Mouse (Mus musculus): ENCODE measurements at regions not wholly inside any gene's neighbourhood (a gene's known extent, or its start where the extent isn't known, plus 50 kb on each side); places are given as distances from the start of the nearest gene placed in this dataset.

- no peak overlapping the region for H3K27ac ChIP-seq (replicated peaks)
- no peaks in the 10 kb centered on the region for H3K36me3 ChIP-seq
- H3K4me3 ChIP-seq: no peak overlapping the region
- WGBS: 76% methylated on average over 4 of the region's 4 CpGs
- H3K27me3 ChIP-seq: no peaks in the 10 kb centered on the region
- no peaks in the 10 kb centered on the region for H3K9me3 ChIP-seq
- peaks cover 8% of the 10 kb centered on the region for H3K4me1 ChIP-seq (replicated peaks)
- no peak overlapping the region for H3K4me2 ChIP-seq
- no peak for ATAC-seq (ENCODE audit: low FRiP score, low read depth)
- no peak overlapping the region for H3K9ac ChIP-seq
These were observed 127.9 kb downstream of the Vegfa start for GRCm38 (mm10) chr17:45904251-45904650.

GRCm38 (mm10) chr17:45903294-45903693, 128.9 kb downstream of the Vegfa start:
- 90% methylated on average over 9 of the region's 9 CpGs for WGBS
- H3K4me3 ChIP-seq: no peak overlapping the region
- no peak for ATAC-seq (ENCODE audit: low FRiP score, low read depth)
- no peak overlapping the region for H3K4me2 ChIP-seq
- H3K9me3 ChIP-seq: no peaks in the 10 kb centered on the region
- no peak overlapping the region for H3K9ac ChIP-seq
- peaks cover 8% of the 10 kb centered on the region for H3K4me1 ChIP-seq (replicated peaks)
- no peaks in the 10 kb centered on the region for H3K27me3 ChIP-seq
- H3K27ac ChIP-seq (replicated peaks): no peak overlapping the region
- H3K36me3 ChIP-seq: no peaks in the 10 kb centered on the region

GRCm38 (mm10) chr17:45902668-45903067, 129.5 kb downstream of the Vegfa start:
- H3K9ac ChIP-seq: no peak overlapping the region
- H3K4me3 ChIP-seq: no peak overlapping the region
- WGBS: 93% methylated on average over 7 of the region's 7 CpGs
- H3K4me2 ChIP-seq: no peak overlapping the region
- no peaks in the 10 kb centered on the region for H3K36me3 ChIP-seq
- peaks cover 3% of the 10 kb centered on the region for H3K4me1 ChIP-seq (replicated peaks)
- H3K27me3 ChIP-seq: no peaks in the 10 kb centered on the region
- no peak overlapping the region for H3K27ac ChIP-seq (replicated peaks)
- no peak for ATAC-seq (ENCODE audit: low FRiP score, low read depth)
- H3K9me3 ChIP-seq: no peaks in the 10 kb centered on the region

GRCm38 (mm10) chr17:45896922-45897302, 135.3 kb downstream of the Vegfa start:
- Histone ChIP-seq H3K4me1 (replicated peaks) (peaks cover 20% of the 10 kb centered on the region), H3K27me3 (no peaks in the 10 kb centered on the region), H3K4me3 (no peak overlapping the region), H3K36me3 (no peaks in the 10 kb centered on the region), H3K9me3 (no peaks in the 10 kb centered on the region), H3K4me2 (no peak overlapping the region), H3K9ac (no peak overlapping the region), H3K27ac (replicated peaks) (0 out of 2 replicates have a peak overlapping the region, but pooled peaks have one; percentile 23)
- ATAC-seq (ENCODE audit: low FRiP score, low read depth): peak; percentile 36
- WGBS: 40% methylated on average over 4 of the region's 4 CpGs

- 36% methylated on average over 12 of the region's 12 CpGs for WGBS
- Histone ChIP-seq H3K27ac (replicated peaks) (peak overlapping the region; percentile 20), H3K9me3 (no peaks in the 10 kb centered on the region), H3K36me3 (no peaks in the 10 kb centered on the region), H3K9ac (no peak overlapping the region), H3K4me3 (no peak overlapping the region), H3K4me1 (replicated peaks) (peaks cover 20% of the 10 kb centered on the region), H3K27me3 (no peaks in the 10 kb centered on the region), H3K4me2 (no peak overlapping the region)
- ATAC-seq (ENCODE audit: low FRiP score, low read depth): peak; percentile 63
These were observed 135.8 kb downstream of the Vegfa start for GRCm38 (mm10) chr17:45896142-45896921.

GRCm38 (mm10) chr17:45894166-45894565, 138.0 kb downstream of the Vegfa start:
- Histone ChIP-seq H3K4me2 (no peak overlapping the region), H3K9ac (no peak overlapping the region), H3K4me3 (no peak overlapping the region), H3K27me3 (no peaks in the 10 kb centered on the region), H3K9me3 (no peaks in the 10 kb centered on the region), H3K4me1 (replicated peaks) (peaks cover 20% of the 10 kb centered on the region), H3K27ac (replicated peaks) (no peak overlapping the region), H3K36me3 (no peaks in the 10 kb centered on the region)
- no peak for ATAC-seq (ENCODE audit: low FRiP score, low read depth)
- 90% methylated on average over 5 of the region's 5 CpGs for WGBS

- Histone ChIP-seq H3K4me2 (no peak overlapping the region), H3K27ac (replicated peaks) (no peak overlapping the region), H3K4me3 (no peak overlapping the region), H3K9ac (no peak overlapping the region), H3K36me3 (no peaks in the 10 kb centered on the region), H3K9me3 (no peaks in the 10 kb centered on the region), H3K27me3 (no peaks in the 10 kb centered on the region), H3K4me1 (replicated peaks) (peaks cover 20% of the 10 kb centered on the region)
- 81% methylated on average over 6 of the region's 6 CpGs for WGBS
- ATAC-seq (ENCODE audit: low FRiP score, low read depth): no peak
These were observed 138.5 kb downstream of the Vegfa start for GRCm38 (mm10) chr17:45893698-45894097.

- Histone ChIP-seq H3K9me3 (no peaks in the 10 kb centered on the region), H3K27me3 (no peaks in the 10 kb centered on the region), H3K4me3 (no peak overlapping the region), H3K4me2 (no peak overlapping the region), H3K4me1 (replicated peaks) (peaks cover 20% of the 10 kb centered on the region), H3K36me3 (no peaks in the 10 kb centered on the region), H3K27ac (replicated peaks) (no peak overlapping the region), H3K9ac (no peak overlapping the region)
- no peak for ATAC-seq (ENCODE audit: low FRiP score, low read depth)
- WGBS: 50% methylated on average over 7 of the region's 7 CpGs
These were observed 139.1 kb downstream of the Vegfa start for GRCm38 (mm10) chr17:45893094-45893493.

GRCm38 (mm10) chr17:45889451-45889850, 142.7 kb downstream of the Vegfa start:
- 43% methylated on average over 8 of the region's 8 CpGs for WGBS
- Histone ChIP-seq H3K27me3 (no peaks in the 10 kb centered on the region), H3K4me2 (no peak overlapping the region), H3K4me3 (no peak overlapping the region), H3K9me3 (no peaks in the 10 kb centered on the region), H3K4me1 (replicated peaks) (peaks cover 14% of the 10 kb centered on the region), H3K9ac (no peak overlapping the region), H3K27ac (replicated peaks) (no peak overlapping the region), H3K36me3 (no peaks in the 10 kb centered on the region)
- no peak for ATAC-seq (ENCODE audit: low FRiP score, low read depth)

- Histone ChIP-seq H3K9ac (no peak overlapping the region), H3K36me3 (no peaks in the 10 kb centered on the region), H3K27me3 (no peaks in the 10 kb centered on the region), H3K9me3 (no peaks in the 10 kb centered on the region), H3K27ac (replicated peaks) (no peak overlapping the region), H3K4me3 (no peak overlapping the region), H3K4me2 (no peak overlapping the region), H3K4me1 (replicated peaks) (peaks cover 14% of the 10 kb centered on the region)
- ATAC-seq (ENCODE audit: low FRiP score, low read depth): no peak
- WGBS: 70% methylated on average over 7 of the region's 7 CpGs
These were observed 143.1 kb downstream of the Vegfa start for GRCm38 (mm10) chr17:45889051-45889450.

GRCm38 (mm10) chr17:45886420-45887049, 145.6 kb downstream of the Vegfa start:
- Histone ChIP-seq H3K4me2 (no peak overlapping the region), H3K27ac (replicated peaks) (no peak overlapping the region), H3K9me3 (no peaks in the 10 kb centered on the region), H3K36me3 (no peaks in the 10 kb centered on the region), H3K9ac (no peak overlapping the region), H3K27me3 (no peaks in the 10 kb centered on the region), H3K4me1 (replicated peaks) (peaks cover 10% of the 10 kb centered on the region), H3K4me3 (no peak overlapping the region)
- ATAC-seq (ENCODE audit: low FRiP score, low read depth): no peak
- WGBS: 5% methylated on average over 17 of the region's 17 CpGs

GRCm38 (mm10) chr17:45885461-45886336, 146.5 kb downstream of the Vegfa start:
- Histone ChIP-seq H3K9ac (no peak overlapping the region), H3K4me1 (replicated peaks) (peaks cover 10% of the 10 kb centered on the region), H3K9me3 (no peaks in the 10 kb centered on the region), H3K27ac (replicated peaks) (no peak overlapping the region), H3K4me2 (no peak overlapping the region), H3K4me3 (no peak overlapping the region), H3K27me3 (no peaks in the 10 kb centered on the region), H3K36me3 (no peaks in the 10 kb centered on the region)
- no peak for ATAC-seq (ENCODE audit: low FRiP score, low read depth)
- WGBS: 67% methylated on average over 24 of the region's 24 CpGs

Data from hindbrain, embryonic 15.5 days (tissue).